Mouse (Mus musculus) MEL (cell line): ENCODE data around the gene Ppfibp1. TPM values are rescaled to one million over a fixed set of nuclear protein-coding genes. Genes with fewer than 3 reads are reported as not detected.

Source experiments
- DNase-seq: peaks from one replicate; pipeline ENCODE4 v3.0.0; 2011; ENCODE audit warnings: low read depth, low spot score
- H3K27ac ChIP-seq: 2 replicates; pipeline ENCODE4 v1.5.1; 2012; ENCODE audit warnings: low read depth, mild to moderate bottlenecking, control low read depth, low read length, moderate library complexity; ENCODE audit not compliant: control insufficient read depth
- H3K27me3 ChIP-seq, 2 experiments: fragments of 150-350 bp in 1 of 2; sonication (generic) in 1 of 2; 2 replicates each; pipeline ENCODE4 v1.6.1; 2012; ENCODE audit warnings: low read length in 2 of 2, mild to moderate bottlenecking in 2 of 2, improper control_type of control experiment in 1 of 2, moderate library complexity in 1 of 2; ENCODE audit not compliant: insufficient read depth in 2 of 2, control insufficient read depth in 1 of 2
- H3K36me3 ChIP-seq, 2 experiments: 2 replicates each; pipeline ENCODE4 v1.6.1; 2012 to 2014; ENCODE audit warnings: low read length in 2 of 2, improper control_type of control experiment in 1 of 2, inconsistent platforms in 1 of 2, mild to moderate bottlenecking in 1 of 2; ENCODE audit not compliant: insufficient read depth in 2 of 2, control insufficient read depth in 1 of 2
- H3K4me1 ChIP-seq, 2 experiments: fragments of 150-350 bp in 1 of 2; sonication (generic) in 1 of 2; 2 replicates each; pipeline ENCODE4 v1.6.1; 2012; ENCODE audit warnings: low read length in 2 of 2, improper control_type of control experiment in 1 of 2, mild to moderate bottlenecking in 1 of 2; ENCODE audit not compliant: insufficient read depth in 2 of 2, control insufficient read depth in 1 of 2
- H3K4me3 ChIP-seq, 2 experiments: fragments of 150-350 bp in 1 of 2; sonication (generic) in 1 of 2; 2 replicates each; pipeline ENCODE4 v1.5.1; 2012; ENCODE audit warnings: low read depth in 2 of 2, low read length in 2 of 2, mild to moderate bottlenecking in 2 of 2, moderate library complexity in 2 of 2, control low read depth in 1 of 2, improper control_type of control experiment in 1 of 2; ENCODE audit not compliant: control insufficient read depth in 1 of 2, insufficient read depth in 1 of 2
- H3K79me2 ChIP-seq: 2 replicates; pipeline ENCODE4 v1.6.1; 2012; ENCODE audit warnings: mild to moderate bottlenecking, low read length, moderate library complexity; ENCODE audit not compliant: control insufficient read depth, poor library complexity, insufficient read depth
- H3K9ac ChIP-seq: 2 replicates; pipeline ENCODE4 v1.6.1; 2012; ENCODE audit warnings: low read depth, mild to moderate bottlenecking, control low read depth, low read length, moderate library complexity; ENCODE audit not compliant: control insufficient read depth, poor library complexity, severe bottlenecking
- H3K9me3 ChIP-seq: fragments of 150-350 bp; sonication (generic); replicated peaks from 2 replicates; pipeline ENCODE4 v1.6.1; 2012; ENCODE audit warnings: mild to moderate bottlenecking, low read length, improper control_type of control experiment, moderate library complexity; ENCODE audit not compliant: insufficient read depth
- EP300 ChIP-seq, 2 experiments: IDR thresholded peaks; 2 replicates each; pipeline ENCODE4 v1.6.1; 2011; ENCODE audit warnings: improper control_type of control experiment in 2 of 2, low read length in 2 of 2, low read depth in 1 of 2, mild to moderate bottlenecking in 1 of 2
- ETS1 ChIP-seq: IDR thresholded peaks from 2 replicates; pipeline ENCODE4 v1.6.1; 2012; ENCODE audit warnings: low read depth, mild to moderate bottlenecking, inconsistent platforms, low read length, improper control_type of control experiment, moderate library complexity
- GABPA ChIP-seq: IDR thresholded peaks from 2 replicates; pipeline ENCODE4 v1.6.1; 2012; ENCODE audit warnings: low read depth, mild to moderate bottlenecking, inconsistent platforms, low read length, improper control_type of control experiment, moderate library complexity
- GATA1 ChIP-seq: IDR thresholded peaks from 2 replicates; pipeline ENCODE4 v1.6.1; 2011; ENCODE audit warnings: low read depth, low read length, improper control_type of control experiment
- MAZ ChIP-seq: IDR thresholded peaks from 2 replicates; pipeline ENCODE4 v1.6.1; 2012; ENCODE audit warnings: low read depth, mild to moderate bottlenecking, inconsistent platforms, low read length, improper control_type of control experiment
- MEF2A ChIP-seq: IDR thresholded peaks from 2 replicates; pipeline ENCODE4 v1.6.1; 2014; ENCODE audit warnings: low read depth, mild to moderate bottlenecking, inconsistent platforms, low read length, improper control_type of control experiment; ENCODE audit not compliant: poor library complexity, insufficient replicate concordance, severe bottlenecking; ENCODE audit errors: extremely low read depth
- MXI1 ChIP-seq: IDR thresholded peaks from 2 replicates; pipeline ENCODE4 v1.6.1; 2011; ENCODE audit warnings: mild to moderate bottlenecking, low read depth, low read length, improper control_type of control experiment
- MYB ChIP-seq: IDR thresholded peaks from 2 replicates; pipeline ENCODE4 v1.6.1; 2011; ENCODE audit warnings: mild to moderate bottlenecking, low read depth, low read length, improper control_type of control experiment
- NRF1 ChIP-seq: IDR thresholded peaks from 2 replicates; pipeline ENCODE4 v1.6.1; 2014; ENCODE audit warnings: low read depth, mild to moderate bottlenecking, inconsistent platforms, low read length, improper control_type of control experiment, moderate library complexity; ENCODE audit not compliant: poor library complexity, insufficient read depth, severe bottlenecking
- POLR2AphosphoS5 ChIP-seq: IDR thresholded peaks from 2 replicates; pipeline ENCODE4 v1.6.1; 2012; ENCODE audit warnings: low read depth, borderline replicate concordance, mild to moderate bottlenecking, inconsistent platforms, low read length, moderate library complexity, mixed read lengths
- RAD21 ChIP-seq: IDR thresholded peaks from 2 replicates; pipeline ENCODE4 v1.6.1; 2011; ENCODE audit warnings: mild to moderate bottlenecking, low read depth, low read length, improper control_type of control experiment
- SMC3 ChIP-seq: IDR thresholded peaks from 2 replicates; pipeline ENCODE4 v1.6.1; 2011; ENCODE audit warnings: low read depth, low read length, improper control_type of control experiment
- TAL1 ChIP-seq: IDR thresholded peaks from 2 replicates; pipeline ENCODE4 v1.6.1; 2012; ENCODE audit warnings: mild to moderate bottlenecking, inconsistent platforms, low read length, moderate library complexity, mixed read lengths
- TBP ChIP-seq: IDR thresholded peaks from 2 replicates; pipeline ENCODE4 v1.8.0; 2011; ENCODE audit warnings: low read depth, low read length, improper control_type of control experiment
- USF2 ChIP-seq, 2 experiments: IDR thresholded peaks; 2 replicates each; pipeline ENCODE4 v1.6.1; 2011 to 2012; ENCODE audit warnings: improper control_type of control experiment in 2 of 2, low read length in 2 of 2, borderline replicate concordance in 1 of 2, inconsistent platforms in 1 of 2, low read depth in 1 of 2, mild to moderate bottlenecking in 1 of 2; ENCODE audit not compliant: insufficient read depth in 1 of 2
- ZNF384 ChIP-seq: IDR thresholded peaks from 2 replicates; pipeline ENCODE4 v1.6.1; 2012; ENCODE audit warnings: low read depth, mild to moderate bottlenecking, inconsistent platforms, low read length, improper control_type of control experiment
- polyA plus RNA-seq, 2 experiments: library from polyadenylated mRNA; stranded (reverse) in 1 of 2; unstranded in 1 of 2; fragments of >175 nt in 1 of 2; fragments of >200 nt in 1 of 2; gene quantifications; 2 replicates each; pipeline versions ENCODE4 v1.2.1 to v1.2.4; 2012; ENCODE audit warnings: low replicate concordance in 2 of 2, low read depth in 1 of 2; ENCODE audit not compliant: insufficient read length in 2 of 2, insufficient read depth in 1 of 2, missing spikeins in 1 of 2
- total RNA-seq: library from RNA; depleted of rRNA; stranded (reverse); fragments of 300-350 nt; gene quantifications from 2 replicates; pipeline ENCODE4 v1.2.3, GENCODE M21; 2012

Gene Ppfibp1
- total and polyA plus RNA-seq, 3 experiments: 12.2 to 14.6 TPM; not detected in 1

- DNase-seq: no peak
- Histone ChIP-seq H3K36me3 (no peaks in the 10 kb centered on the region; a peak in 1 of 4 replicates), H3K79me2 (no peaks in the 10 kb centered on the region)
Observed at GRCm38 (mm10) chr6:146979953-146980352, 91.7 kb downstream of the Ppfibp1 start.

GRCm38 (mm10) chr6:146981249-146981835 is 93.1 kb downstream of the Ppfibp1 start:
- no peak overlapping the region for H3K4me3 ChIP-seq
- H3K27ac ChIP-seq: no peak overlapping the region
- H3K9ac ChIP-seq: no peak overlapping the region
- H3K36me3 ChIP-seq: no peaks in the 10 kb centered on the region; a peak in 1 of 4 replicates
- DNase-seq: no peak
- TF ChIP-seq GATA1 (no peak), RAD21 (no peak), MXI1 (no peak), ETS1 (no peak), TAL1 (no peak), GABPA (no peak)
- no peaks in the 10 kb centered on the region for H3K27me3 ChIP-seq
- H3K9me3 ChIP-seq: no peaks in the 10 kb centered on the region
- H3K79me2 ChIP-seq: no peaks in the 10 kb centered on the region
- H3K4me1 ChIP-seq: no peaks in the 10 kb centered on the region

More at GRCm38 (mm10) chr6:146979953-146980352, 91.7 kb downstream of the Ppfibp1 start:
- no peak overlapping the region for H3K27ac ChIP-seq
- no peaks in the 10 kb centered on the region for H3K9me3 ChIP-seq
- H3K4me3 ChIP-seq: no peak overlapping the region
- TF ChIP-seq GABPA (no peak), MEF2A (no peak), ZNF384 (no peak), RAD21 (no peak), MYB (no peak), NRF1 (no peak), SMC3 (no peak), MAZ (no peak), USF2 (IDR thresholded peaks at IDR 0.05; ENCODE audit: borderline replicate concordance in 1 of 2, insufficient read depth in 1 of 2, low read depth in 1 of 2, low read length in 2 of 2) (no peak)
- no peaks in the 10 kb centered on the region for H3K4me1 ChIP-seq
- H3K27me3 ChIP-seq: no peaks in the 10 kb centered on the region
- no peak overlapping the region for H3K9ac ChIP-seq

- no peak overlapping the region for H3K9ac ChIP-seq
- H3K79me2 ChIP-seq: no peaks in the 10 kb centered on the region
- H3K9me3 ChIP-seq: no peaks in the 10 kb centered on the region
- H3K4me1 ChIP-seq: no peaks in the 10 kb centered on the region
- TF ChIP-seq EP300 (IDR thresholded peaks at IDR 0.05; ENCODE audit: low read depth in 1 of 2, low read length in 2 of 2) (no peak), TBP (no peak), MXI1 (no peak), POLR2AphosphoS5 (no peak)
- H3K4me3 ChIP-seq: no peak overlapping the region
- no peaks in the 10 kb centered on the region; a peak in 1 of 4 replicates for H3K36me3 ChIP-seq
- no peak overlapping the region for H3K27ac ChIP-seq
- H3K27me3 ChIP-seq: no peaks in the 10 kb centered on the region
- no peak for DNase-seq
Observed at GRCm38 (mm10) chr6:146984569-146984968, 96.3 kb downstream of the Ppfibp1 start.
